Mouse (Mus musculus) thymus, postnatal 4 days (tissue): ENCODE results near the gene Ccdc89.

ENCODE experiments used
- DNase-seq: peaks from one replicate; pipeline ENCODE4 v3.0.0; 2021

Ccdc89 gene

DNA sequence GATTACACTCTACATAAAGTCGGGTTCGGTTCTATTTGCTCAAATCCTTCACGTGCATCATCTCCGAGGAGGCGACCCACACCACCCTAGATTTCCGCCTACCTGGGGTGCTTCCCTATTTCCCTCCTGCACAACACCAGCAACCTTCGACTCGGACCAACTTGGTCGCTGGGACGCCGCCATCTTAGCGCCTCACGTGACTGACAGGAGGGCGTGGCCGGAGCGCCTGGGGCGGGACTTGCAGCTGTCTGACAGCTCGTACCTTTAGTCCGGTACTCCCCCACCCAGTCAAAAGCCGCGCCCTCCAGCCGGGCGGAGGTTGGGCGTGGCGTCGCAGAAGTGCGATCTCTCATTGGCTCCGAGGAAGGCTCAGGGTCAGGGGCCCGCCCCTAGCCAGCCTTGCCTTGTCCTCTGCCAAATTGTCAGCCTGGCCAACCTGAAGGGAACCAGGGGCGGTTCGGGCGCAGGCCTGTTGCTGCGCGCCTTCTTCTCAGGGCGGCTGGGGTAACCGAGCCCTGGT lies 49.5 kb downstream of the Ccdc89 start, which contains the start of gene Tmem126b:
TSS of gene Tmem126b (minus strand) at position 209 of the 520 bp plus-strand sequence.
- peak; percentile 99 for DNase-seq

DNA sequence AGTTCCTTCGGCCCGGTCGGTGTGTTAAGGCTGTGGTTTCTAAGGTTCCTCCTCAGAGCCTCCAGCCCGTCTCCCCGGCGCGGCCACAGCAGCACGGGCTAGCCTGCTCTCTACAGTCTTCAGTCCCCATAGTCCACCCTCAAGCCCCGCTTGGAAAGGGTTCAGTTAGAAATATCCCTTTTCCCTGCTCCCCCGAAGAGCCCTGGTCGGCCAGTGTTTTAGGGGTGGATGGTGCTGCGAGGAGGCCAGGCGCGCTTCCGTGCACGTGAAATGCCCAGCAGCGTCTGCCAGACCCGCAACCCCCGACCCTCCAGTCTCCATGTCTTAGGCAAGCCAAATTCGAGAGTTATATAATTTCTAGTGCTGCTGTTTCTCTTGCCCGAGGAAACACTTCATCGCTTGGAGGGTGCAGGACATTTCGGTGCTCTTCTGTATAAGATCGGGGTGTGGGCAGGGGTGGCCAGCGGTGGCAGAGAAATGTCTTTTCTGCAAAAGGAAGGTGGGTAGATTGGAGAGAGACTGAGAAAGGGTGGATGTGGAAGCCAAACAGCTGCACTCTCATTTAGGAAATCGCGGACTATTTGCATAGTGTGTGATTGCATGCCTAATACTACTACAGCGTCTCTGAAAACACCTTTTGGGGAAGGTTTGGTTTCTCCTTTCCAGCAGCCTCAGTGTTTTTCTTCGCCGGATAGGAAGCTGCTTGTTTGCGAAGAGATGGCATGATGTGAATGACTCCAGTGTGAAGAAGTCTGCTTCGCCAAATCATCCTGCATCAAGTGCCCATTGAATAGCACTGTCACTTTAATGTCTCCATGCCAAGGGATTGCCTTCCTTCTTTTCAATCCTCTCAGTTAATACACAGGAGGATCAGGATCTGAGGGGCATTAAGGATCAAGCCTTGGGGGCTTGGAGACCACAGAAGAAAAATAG lies 50.2 kb downstream of the Ccdc89 start, which contains the start of gene Dlg2:
TSS of gene Dlg2 (plus strand) at position 360 of the 933 bp plus-strand sequence.
- no peak for DNase-seq
